Mouse (Mus musculus) myocyte (in vitro differentiated cells): ENCODE results near the gene Ccdc57. TPM values are rescaled to one million over a fixed set of nuclear protein-coding genes. Genes with fewer than 3 reads are reported as not detected.

Experiments
- H3K27me3 ChIP-seq: one replicate; pipeline ENCODE4 v1.6.1; 2011; ENCODE audit not compliant: control insufficient read depth, insufficient read depth, insufficient read length
- H3K36me3 ChIP-seq: one replicate; pipeline ENCODE4 v1.6.1; 2011; ENCODE audit not compliant: control insufficient read depth, insufficient read depth
- H3K4me2 ChIP-seq: one replicate; pipeline ENCODE4 v1.6.1; 2011; ENCODE audit warnings: low read depth, control low read depth
- H3K4me3 ChIP-seq: one replicate; pipeline ENCODE4 v1.5.1; 2011; ENCODE audit warnings: mild to moderate bottlenecking, control low read depth, moderate library complexity
- H3K79me2 ChIP-seq: one replicate; pipeline ENCODE4 v1.6.1; 2011; ENCODE audit not compliant: control insufficient read depth, insufficient read depth
- H3ac ChIP-seq: one replicate; pipeline ENCODE4 v1.6.1; 2011; ENCODE audit not compliant: control insufficient read depth, insufficient read length
- CEBPB ChIP-seq: IDR thresholded peaks from 2 replicates; pipeline ENCODE4 v1.6.1; 2011; ENCODE audit warnings: mild to moderate bottlenecking, moderate library complexity; ENCODE audit not compliant: poor library complexity, insufficient read depth, severe bottlenecking
- E2F4 ChIP-seq: IDR thresholded peaks from one replicate; pipeline ENCODE4 v1.6.1; 2011; ENCODE audit warnings: mild to moderate bottlenecking, control low read depth, moderate library complexity; ENCODE audit not compliant: insufficient read depth
- MAX ChIP-seq: IDR thresholded peaks from one replicate; pipeline ENCODE4 v1.6.1; 2011; ENCODE audit warnings: low read depth, mild to moderate bottlenecking, control low read depth
- MYOD1 ChIP-seq, 3 experiments: IDR thresholded peaks; one replicate each; pipeline ENCODE4 v1.6.1; 2011; ENCODE audit warnings: control low read depth in 2 of 3, low read depth in 2 of 3, mild to moderate bottlenecking in 2 of 3, moderate library complexity in 1 of 3; ENCODE audit not compliant: insufficient read length in 2 of 3, control insufficient read depth in 1 of 3
- MYOG ChIP-seq, 3 experiments: IDR thresholded peaks; one replicate each; pipeline ENCODE4 v1.6.1; 2011; ENCODE audit warnings: control low read depth in 2 of 3, low read depth in 2 of 3, mild to moderate bottlenecking in 2 of 3; ENCODE audit not compliant: insufficient read length in 2 of 3, control insufficient read depth in 1 of 3, insufficient read depth in 1 of 3
- POLR2A ChIP-seq: IDR thresholded peaks from one replicate; pipeline ENCODE4 v1.6.1; 2011; ENCODE audit warnings: low read depth, mild to moderate bottlenecking, control low read depth, moderate library complexity; ENCODE audit not compliant: insufficient read length
- POLR2AphosphoS2 ChIP-seq: IDR thresholded peaks from one replicate; pipeline ENCODE4 v1.6.1; 2011; ENCODE audit warnings: low read depth, control low read depth; ENCODE audit not compliant: insufficient read length
- REST ChIP-seq: IDR thresholded peaks from one replicate; pipeline ENCODE4 v1.6.1; 2011; ENCODE audit warnings: mild to moderate bottlenecking, control low read depth, moderate library complexity; ENCODE audit not compliant: insufficient read depth, insufficient read length
- SRF ChIP-seq: IDR thresholded peaks from one replicate; pipeline ENCODE4 v1.6.1; 2011; ENCODE audit warnings: low read depth; ENCODE audit not compliant: control insufficient read depth, insufficient read length
- TCF12 ChIP-seq: IDR thresholded peaks from one replicate; pipeline ENCODE4 v1.6.1; 2011; ENCODE audit warnings: mild to moderate bottlenecking, control low read depth; ENCODE audit not compliant: poor library complexity, insufficient read depth, severe bottlenecking
- TCF3 ChIP-seq: IDR thresholded peaks from one replicate; pipeline ENCODE4 v1.6.1; 2011; ENCODE audit warnings: low read depth, control low read depth; ENCODE audit not compliant: insufficient read length
- USF1 ChIP-seq: IDR thresholded peaks from one replicate; pipeline ENCODE4 v1.6.1; 2011; ENCODE audit warnings: low read depth, mild to moderate bottlenecking, control low read depth, moderate library complexity
- polyA plus RNA-seq: library from polyadenylated mRNA; unstranded; fragments of >200 nt; fragmentation: generic; extraction: Trizol; gene quantifications from one replicate; pipeline ENCODE4 v1.2.1, GENCODE M21; 2012; ENCODE audit warnings: missing spikeins

Ccdc57 gene
- polyA plus RNA-seq, 1 experiment = 1.8 TPM

GRCm38 (mm10) chr11:120900276-120901244 lies 32.1 kb downstream of the Ccdc57 start:
- Histone ChIP-seq H3K4me3 (no peak overlapping the region), H3ac (no peak overlapping the region), H3K36me3 (no peaks in the 10 kb centered on the region), H3K79me2 (no peaks in the 10 kb centered on the region), H3K27me3 (no peaks in the 10 kb centered on the region), H3K4me2 (no peak overlapping the region)
- TF ChIP-seq SRF (no peak), MYOD1 (IDR thresholded peaks at IDR 0.05; ENCODE audit: control insufficient read depth in 1 of 3, insufficient read length in 2 of 3, low read depth in 2 of 3) (no peak), MAX (no peak), TCF12 (no peak), POLR2AphosphoS2 (no peak), E2F4 (no peak), USF1 (no peak), MYOG (IDR thresholded peaks at IDR 0.05; ENCODE audit: control insufficient read depth in 1 of 3, insufficient read depth in 1 of 3, insufficient read length in 2 of 3, low read depth in 2 of 3) (no peak), REST (no peak), CEBPB (no peak), TCF3 (no peak), POLR2A (no peak)

- no peak overlapping the region for H3K4me2 ChIP-seq
- no peak overlapping the region for H3ac ChIP-seq
- TF ChIP-seq MAX (no peak), REST (no peak), POLR2AphosphoS2 (no peak), MYOG (IDR thresholded peaks at IDR 0.05; ENCODE audit: control insufficient read depth in 1 of 3, insufficient read depth in 1 of 3, insufficient read length in 2 of 3, low read depth in 2 of 3) (no peak), TCF3 (no peak), MYOD1 (IDR thresholded peaks at IDR 0.05; ENCODE audit: control insufficient read depth in 1 of 3, insufficient read length in 2 of 3, low read depth in 2 of 3) (no peak), SRF (no peak), POLR2A (no peak), USF1 (no peak), TCF12 (no peak), CEBPB (no peak), E2F4 (no peak)
- no peaks in the 10 kb centered on the region for H3K79me2 ChIP-seq
- H3K4me3 ChIP-seq = no peak overlapping the region
- H3K36me3 ChIP-seq = no peaks in the 10 kb centered on the region
- no peaks in the 10 kb centered on the region for H3K27me3 ChIP-seq
Observed at GRCm38 (mm10) chr11:120898114-120898548, 34.5 kb downstream of the Ccdc57 start.

GRCm38 (mm10) chr11:120895441-120895840 lies 37.2 kb downstream of the Ccdc57 start:
- H3ac ChIP-seq = no peak overlapping the region

GRCm38 (mm10) chr11:120894397-120894796 lies 38.3 kb downstream of the Ccdc57 start:
- Histone ChIP-seq H3K79me2 (no peaks in the 10 kb centered on the region), H3K36me3 (peaks cover 4% of the 10 kb centered on the region), H3K27me3 (no peaks in the 10 kb centered on the region), H3ac (no peak overlapping the region), H3K4me3 (no peak overlapping the region), H3K4me2 (no peak overlapping the region)
- TF ChIP-seq SRF (no peak), CEBPB (no peak), TCF12 (no peak), TCF3 (no peak), POLR2A (no peak), MYOD1 (IDR thresholded peaks at IDR 0.05; ENCODE audit: control insufficient read depth in 1 of 3, insufficient read length in 2 of 3, low read depth in 2 of 3) (no peak), E2F4 (no peak), MAX (no peak)

More at GRCm38 (mm10) chr11:120895441-120895840, 37.2 kb downstream of the Ccdc57 start:
- no peaks in the 10 kb centered on the region for H3K79me2 ChIP-seq
- H3K27me3 ChIP-seq = no peaks in the 10 kb centered on the region
- H3K36me3 ChIP-seq = peaks cover 4% of the 10 kb centered on the region
- no peak overlapping the region for H3K4me2 ChIP-seq
- no peak overlapping the region for H3K4me3 ChIP-seq
- no peak for TF ChIP-seq MYOG (IDR thresholded peaks at IDR 0.05; ENCODE audit: control insufficient read depth in 1 of 3, insufficient read depth in 1 of 3, insufficient read length in 2 of 3, low read depth in 2 of 3)
- no peak for TF ChIP-seq MYOD1 (IDR thresholded peaks at IDR 0.05; ENCODE audit: control insufficient read depth in 1 of 3, insufficient read length in 2 of 3, low read depth in 2 of 3)

- Histone ChIP-seq H3K27me3 (no peaks in the 10 kb centered on the region), H3K36me3 (peaks cover 4% of the 10 kb centered on the region), H3K79me2 (no peaks in the 10 kb centered on the region), H3ac (no peak overlapping the region), H3K4me3 (no peak overlapping the region), H3K4me2 (no peak overlapping the region)
- TF ChIP-seq POLR2AphosphoS2 = no peak
- no peak for TF ChIP-seq TCF3
- TF ChIP-seq MYOD1 (IDR thresholded peaks at IDR 0.05; ENCODE audit: control insufficient read depth in 1 of 3, insufficient read length in 2 of 3, low read depth in 2 of 3) = no peak
- TF ChIP-seq MYOG (IDR thresholded peaks at IDR 0.05; ENCODE audit: control insufficient read depth in 1 of 3, insufficient read depth in 1 of 3, insufficient read length in 2 of 3, low read depth in 2 of 3) = no peak
- no peak for TF ChIP-seq TCF12
- TF ChIP-seq E2F4 = no peak
- no peak for TF ChIP-seq MAX
- TF ChIP-seq POLR2A = no peak
- TF ChIP-seq REST = no peak
Observed at GRCm38 (mm10) chr11:120889216-120889615, 43.5 kb downstream of the Ccdc57 start.
